Mouse (Mus musculus) frontal cortex, postnatal 25 days (tissue): ENCODE results near the gene Ctnna3.
A peak's percentile ranks its signal among the peaks of the same experiment; 100 is the strongest.

Experiments
- DNase-seq, 2 experiments: peaks; one replicate each; pipeline ENCODE4 v3.0.0; 2022; ENCODE audit warnings: low spot score in 2 of 2

Ctnna3 gene

GRCm38 (mm10) chr10:63945534-63945933 is 515.6 kb downstream of the Ctnna3 start:
- DNase-seq = no peak

- DNase-seq = no peak
Observed at GRCm38 (mm10) chr10:63947266-63947665, 517.4 kb downstream of the Ctnna3 start.

DNA sequence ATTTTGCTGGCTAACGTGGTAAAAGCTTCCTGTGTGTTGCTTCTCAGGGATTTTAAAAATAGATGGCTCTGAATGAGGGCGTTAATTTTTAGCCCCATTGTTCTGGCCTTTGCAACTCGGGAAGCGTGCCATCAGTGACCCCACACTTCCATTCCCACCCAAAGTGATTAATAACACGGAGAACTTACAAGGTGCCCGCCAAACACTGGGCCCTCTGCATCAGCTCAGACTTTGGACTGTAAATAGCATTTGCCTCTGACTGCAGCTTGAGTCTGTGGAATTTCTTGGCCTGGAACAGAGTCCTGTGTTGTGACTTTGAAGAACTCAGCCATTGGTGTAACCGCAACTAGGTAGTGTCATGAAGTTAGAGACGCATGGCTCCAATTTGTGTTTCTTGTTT is 521.0 kb downstream of the Ctnna3 start:
- DNase-seq = no peak

DNA sequence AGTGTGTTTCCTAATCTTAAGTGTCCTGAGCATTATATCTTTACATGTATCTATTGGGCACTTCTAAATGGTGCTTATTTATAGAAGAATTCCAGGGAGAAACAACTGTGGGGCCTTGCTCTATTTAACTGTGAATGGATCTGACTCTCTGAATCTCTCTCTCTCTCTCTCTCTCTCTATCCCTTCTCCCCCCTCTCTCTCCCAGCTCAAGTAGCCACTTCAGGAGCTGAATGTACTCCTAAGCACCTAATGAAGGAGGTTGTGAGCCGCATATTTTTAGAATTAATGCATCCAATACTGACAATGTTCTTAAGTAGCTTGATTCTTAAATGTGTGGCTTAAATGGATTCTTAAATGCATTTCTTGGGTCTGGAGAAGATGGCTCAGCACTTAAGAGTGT is 521.6 kb downstream of the Ctnna3 start:
- no peak for DNase-seq

GRCm38 (mm10) chr10:63954308-63954930 is 524.5 kb downstream of the Ctnna3 start:
- no peak for DNase-seq

- DNase-seq = no peak
Observed at GRCm38 (mm10) chr10:63972300-63972699, 542.4 kb downstream of the Ctnna3 start.

DNA sequence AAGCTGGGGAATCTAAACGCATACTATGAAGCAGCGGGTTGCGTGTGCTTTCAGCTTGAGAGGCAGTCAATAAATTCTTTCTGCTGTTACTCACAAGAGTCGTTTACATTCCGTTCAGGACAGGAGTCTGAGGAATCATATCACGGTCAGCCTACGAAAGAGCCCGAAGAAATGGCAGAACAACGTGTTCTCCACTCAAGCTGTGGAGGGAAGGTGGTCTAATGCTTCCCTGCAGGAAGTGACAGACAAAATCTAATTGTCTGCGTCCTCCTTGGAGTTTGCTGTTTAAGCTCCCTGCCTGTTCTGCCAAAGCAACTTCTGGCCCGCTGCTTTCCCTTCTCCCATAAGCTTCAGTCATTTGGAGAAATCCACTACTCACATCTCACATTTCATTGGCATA is 548.2 kb downstream of the Ctnna3 start:
- no peak for DNase-seq

DNA sequence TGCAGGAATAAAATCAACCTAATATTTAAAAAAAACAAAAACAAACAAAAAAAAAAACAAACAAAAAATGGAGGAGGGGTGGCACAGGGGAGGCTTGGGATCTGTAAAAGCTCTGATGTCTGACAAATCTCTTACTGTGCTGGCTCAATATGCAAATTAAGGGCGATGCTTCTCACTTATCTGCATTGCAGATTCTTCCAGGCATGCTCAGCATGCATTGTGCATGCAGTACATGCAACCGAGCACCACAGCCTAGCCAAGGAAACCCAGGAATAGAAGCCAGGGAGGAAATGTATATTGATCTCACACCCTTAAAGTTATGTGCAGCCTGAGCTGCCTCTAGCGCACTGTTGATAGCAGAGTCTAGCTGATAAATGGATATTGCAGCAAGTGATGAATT is 548.6 kb downstream of the Ctnna3 start:
- no peak for DNase-seq

- DNase-seq = no peak
Observed at GRCm38 (mm10) chr10:63978969-63979368, 549.1 kb downstream of the Ctnna3 start.

DNA sequence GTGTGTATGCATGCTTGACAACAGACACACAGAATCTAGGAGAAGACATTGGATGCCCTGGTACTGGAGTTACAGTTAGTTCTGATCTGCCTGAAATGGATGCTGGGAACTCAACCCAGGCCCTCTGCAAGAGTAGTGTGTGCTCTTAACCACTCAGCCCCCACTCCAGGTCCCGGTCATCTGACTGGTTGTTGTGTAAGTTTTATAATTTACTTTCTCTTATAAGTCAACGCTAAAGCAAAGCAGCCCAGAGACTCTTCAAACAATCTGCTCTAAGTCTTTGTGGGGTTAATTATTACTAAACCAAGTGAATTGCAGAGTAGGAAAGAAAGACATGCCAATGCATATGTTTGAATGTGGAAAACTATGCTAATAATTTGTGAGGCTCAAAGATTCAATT is 549.5 kb downstream of the Ctnna3 start:
- DNase-seq = no peak

- DNase-seq = no peak
Observed at GRCm38 (mm10) chr10:63985576-63985975, 555.7 kb downstream of the Ctnna3 start.

- no peak for DNase-seq
Observed at GRCm38 (mm10) chr10:63994251-63994650, 564.4 kb downstream of the Ctnna3 start.

GRCm38 (mm10) chr10:64001531-64001930 is 571.6 kb downstream of the Ctnna3 start:
- DNase-seq = no peak

- DNase-seq = no peak
Observed at GRCm38 (mm10) chr10:64001996-64002395, 572.1 kb downstream of the Ctnna3 start.

DNA sequence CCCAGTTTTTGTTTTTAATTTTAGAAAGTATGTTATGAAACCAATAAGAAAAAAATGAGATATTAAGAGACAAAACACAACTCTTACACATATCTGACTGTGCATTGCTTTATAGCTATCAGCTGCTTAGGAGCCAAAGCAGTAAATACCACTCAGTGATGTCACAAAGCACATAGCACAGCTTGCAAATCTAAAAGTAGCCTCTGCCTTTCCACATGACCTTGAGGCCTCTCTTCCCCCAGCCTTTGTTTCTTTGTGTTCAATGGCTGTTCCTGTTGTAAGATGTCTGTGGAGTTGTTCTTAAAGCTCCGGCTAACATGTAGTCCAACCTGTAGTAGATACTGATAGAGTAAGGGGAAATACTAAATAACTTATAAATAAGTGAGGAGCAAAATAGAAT is 590.4 kb downstream of the Ctnna3 start:
- DNase-seq = no peak

- DNase-seq = no peak
Observed at GRCm38 (mm10) chr10:64023340-64023739, 593.4 kb downstream of the Ctnna3 start.

DNA sequence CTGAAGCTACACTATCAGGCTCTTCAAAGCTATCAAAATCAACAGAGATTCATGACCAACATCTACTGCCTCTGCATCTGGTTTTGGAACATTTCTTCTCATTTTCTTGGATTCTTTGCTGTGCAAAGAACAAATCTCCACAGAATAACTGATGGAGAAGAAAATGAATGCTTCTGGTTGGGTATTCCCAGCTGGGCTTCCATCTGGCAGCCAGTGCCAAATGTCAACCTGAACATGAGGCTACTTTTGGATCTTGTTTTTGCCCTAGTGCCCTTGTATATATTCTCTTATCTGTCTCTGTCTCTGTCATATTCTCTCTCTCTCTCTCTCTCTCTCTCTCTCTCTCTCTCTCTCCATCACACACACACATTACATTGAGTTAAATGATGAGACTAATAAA is 601.0 kb downstream of the Ctnna3 start:
- DNase-seq = no peak

GRCm38 (mm10) chr10:64039760-64040535 is 610.0 kb downstream of the Ctnna3 start:
- DNase-seq = peak in 1 of 2 experiments; percentile 19

DNA sequence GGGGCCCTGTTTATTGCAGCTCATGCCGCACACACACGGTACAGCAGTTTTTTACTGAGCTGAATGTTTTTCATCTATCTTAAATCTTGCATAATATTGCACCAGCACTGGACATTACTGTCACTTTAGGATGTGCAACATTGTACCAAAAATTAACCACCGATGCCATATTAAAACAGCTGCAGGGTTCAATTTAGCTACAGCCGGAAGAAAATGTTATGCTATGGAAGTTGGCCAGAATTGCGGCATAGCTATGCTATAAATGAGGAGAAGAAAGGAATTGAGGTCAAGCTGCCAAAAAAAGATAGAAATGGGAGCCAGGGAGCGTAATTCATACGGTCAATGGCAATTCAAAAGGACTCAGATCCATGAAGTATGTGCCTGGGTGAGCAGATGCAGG is 611.3 kb downstream of the Ctnna3 start:
- no peak for DNase-seq

DNA sequence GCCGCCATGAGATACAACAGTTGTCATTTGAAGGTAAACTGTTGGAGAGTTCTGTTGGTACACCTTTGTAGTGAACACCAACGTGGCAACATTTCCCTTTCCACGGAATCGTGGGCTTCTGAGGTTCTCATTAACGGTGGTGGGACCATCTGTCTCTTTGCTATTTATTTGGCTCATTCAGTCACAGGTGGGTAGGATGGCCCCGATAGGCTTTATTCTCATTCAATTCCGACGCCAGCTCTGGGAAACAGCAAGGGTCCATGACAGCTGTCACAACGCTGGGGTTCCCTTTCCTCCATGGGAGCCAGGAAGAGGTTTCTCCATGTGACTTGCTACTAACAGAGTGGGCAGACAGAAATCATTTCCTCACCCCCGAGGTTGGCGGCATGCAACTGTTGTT is 612.0 kb downstream of the Ctnna3 start:
- DNase-seq = no peak

GRCm38 (mm10) chr10:64049151-64049550 is 619.3 kb downstream of the Ctnna3 start:
- no peak for DNase-seq

GRCm38 (mm10) chr10:64049946-64050345 is 620.0 kb downstream of the Ctnna3 start:
- no peak for DNase-seq

DNA sequence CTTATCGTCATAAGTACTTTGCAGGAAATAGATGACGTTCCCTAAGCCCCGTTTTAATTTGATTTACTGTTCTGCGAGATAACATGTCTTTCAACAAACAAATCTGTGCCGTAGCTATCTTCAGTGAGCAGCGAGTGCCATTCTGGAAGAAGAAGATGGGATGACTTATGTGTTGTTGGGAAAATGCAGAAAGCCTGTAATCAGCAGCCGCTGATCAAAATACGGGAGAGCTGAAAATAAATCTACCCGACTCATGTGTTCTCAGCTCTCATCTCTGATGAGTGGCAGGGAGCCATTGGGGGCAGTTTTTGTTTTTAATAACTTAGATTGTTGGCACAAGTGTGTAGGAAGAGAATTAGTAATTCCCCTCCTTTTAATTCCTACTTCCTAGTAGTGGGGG is 633.8 kb downstream of the Ctnna3 start:
- no peak for DNase-seq

DNA sequence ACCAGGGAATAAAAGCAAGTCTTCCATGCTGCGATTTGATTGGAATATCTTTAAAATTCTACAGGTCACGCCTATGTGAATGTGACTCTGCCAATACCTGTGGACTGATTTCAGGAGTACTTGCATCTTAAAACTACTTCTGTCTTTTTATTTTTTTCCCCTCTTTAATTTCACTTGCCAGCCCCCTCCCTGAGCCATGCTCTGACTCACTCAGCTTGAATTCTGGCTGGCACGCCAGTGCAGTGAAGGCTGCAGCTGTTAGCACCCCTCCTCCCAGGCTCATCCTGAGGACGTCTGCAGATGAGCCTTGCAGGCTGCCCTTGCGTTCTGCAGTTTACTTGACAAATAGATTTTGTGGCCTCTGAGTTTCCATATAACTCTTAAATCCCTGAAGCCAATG is 646.0 kb downstream of the Ctnna3 start:
- peak in 1 of 2 experiments; percentile 48 for DNase-seq
